Mouse (Mus musculus) MEL (cell line): ENCODE results near the gene Shq1. TPM values are rescaled to one million over a fixed set of nuclear protein-coding genes. Genes with fewer than 3 reads are reported as not detected.

Experiments
- DNase-seq: peaks from one replicate; pipeline ENCODE4 v3.0.0; 2011; ENCODE audit warnings: low read depth, low spot score
- H3K27ac ChIP-seq: 2 replicates; pipeline ENCODE4 v1.5.1; 2012; ENCODE audit warnings: low read depth, mild to moderate bottlenecking, control low read depth, low read length, moderate library complexity; ENCODE audit not compliant: control insufficient read depth
- H3K27me3 ChIP-seq, 2 experiments: fragments of 150-350 bp in 1 of 2; sonication (generic) in 1 of 2; 2 replicates each; pipeline ENCODE4 v1.6.1; 2012; ENCODE audit warnings: low read length in 2 of 2, mild to moderate bottlenecking in 2 of 2, improper control_type of control experiment in 1 of 2, moderate library complexity in 1 of 2; ENCODE audit not compliant: insufficient read depth in 2 of 2, control insufficient read depth in 1 of 2
- H3K36me3 ChIP-seq, 2 experiments: 2 replicates each; pipeline ENCODE4 v1.6.1; 2012 to 2014; ENCODE audit warnings: low read length in 2 of 2, improper control_type of control experiment in 1 of 2, inconsistent platforms in 1 of 2, mild to moderate bottlenecking in 1 of 2; ENCODE audit not compliant: insufficient read depth in 2 of 2, control insufficient read depth in 1 of 2
- H3K4me1 ChIP-seq, 2 experiments: fragments of 150-350 bp in 1 of 2; sonication (generic) in 1 of 2; 2 replicates each; pipeline ENCODE4 v1.6.1; 2012; ENCODE audit warnings: low read length in 2 of 2, improper control_type of control experiment in 1 of 2, mild to moderate bottlenecking in 1 of 2; ENCODE audit not compliant: insufficient read depth in 2 of 2, control insufficient read depth in 1 of 2
- H3K4me3 ChIP-seq, 2 experiments: fragments of 150-350 bp in 1 of 2; sonication (generic) in 1 of 2; 2 replicates each; pipeline ENCODE4 v1.5.1; 2012; ENCODE audit warnings: low read depth in 2 of 2, low read length in 2 of 2, mild to moderate bottlenecking in 2 of 2, moderate library complexity in 2 of 2, control low read depth in 1 of 2, improper control_type of control experiment in 1 of 2; ENCODE audit not compliant: control insufficient read depth in 1 of 2, insufficient read depth in 1 of 2
- H3K79me2 ChIP-seq: 2 replicates; pipeline ENCODE4 v1.6.1; 2012; ENCODE audit warnings: mild to moderate bottlenecking, low read length, moderate library complexity; ENCODE audit not compliant: control insufficient read depth, poor library complexity, insufficient read depth
- H3K9ac ChIP-seq: 2 replicates; pipeline ENCODE4 v1.6.1; 2012; ENCODE audit warnings: low read depth, mild to moderate bottlenecking, control low read depth, low read length, moderate library complexity; ENCODE audit not compliant: control insufficient read depth, poor library complexity, severe bottlenecking
- H3K9me3 ChIP-seq: fragments of 150-350 bp; sonication (generic); replicated peaks from 2 replicates; pipeline ENCODE4 v1.6.1; 2012; ENCODE audit warnings: mild to moderate bottlenecking, low read length, improper control_type of control experiment, moderate library complexity; ENCODE audit not compliant: insufficient read depth
- BHLHE40 ChIP-seq: IDR thresholded peaks from 2 replicates; pipeline ENCODE4 v1.6.1; 2012; ENCODE audit warnings: low read depth, mild to moderate bottlenecking, inconsistent platforms, low read length, improper control_type of control experiment, borderline replicate concordance
- CHD2 ChIP-seq: IDR thresholded peaks from 2 replicates; pipeline ENCODE4 v1.6.1; 2011; ENCODE audit warnings: low read length, improper control_type of control experiment
- E2F4 ChIP-seq: IDR thresholded peaks from 2 replicates; pipeline ENCODE4 v1.6.1; 2011; ENCODE audit warnings: low read depth, low read length, improper control_type of control experiment, borderline replicate concordance
- ELF1 ChIP-seq: IDR thresholded peaks from 2 replicates; pipeline ENCODE4 v1.6.1; 2014; ENCODE audit warnings: low read depth, mild to moderate bottlenecking, inconsistent platforms, low read length, improper control_type of control experiment, moderate library complexity
- EP300 ChIP-seq, 2 experiments: IDR thresholded peaks; 2 replicates each; pipeline ENCODE4 v1.6.1; 2011; ENCODE audit warnings: improper control_type of control experiment in 2 of 2, low read length in 2 of 2, low read depth in 1 of 2, mild to moderate bottlenecking in 1 of 2
- ETS1 ChIP-seq: IDR thresholded peaks from 2 replicates; pipeline ENCODE4 v1.6.1; 2012; ENCODE audit warnings: low read depth, mild to moderate bottlenecking, inconsistent platforms, low read length, improper control_type of control experiment, moderate library complexity
- GABPA ChIP-seq: IDR thresholded peaks from 2 replicates; pipeline ENCODE4 v1.6.1; 2012; ENCODE audit warnings: low read depth, mild to moderate bottlenecking, inconsistent platforms, low read length, improper control_type of control experiment, moderate library complexity
- MAFK ChIP-seq: IDR thresholded peaks from 2 replicates; pipeline ENCODE4 v1.6.1; 2011; ENCODE audit warnings: low read depth, mild to moderate bottlenecking, low read length, improper control_type of control experiment, borderline replicate concordance
- MAX ChIP-seq: IDR thresholded peaks from 2 replicates; pipeline ENCODE4 v1.6.1; 2011; ENCODE audit warnings: low read length, improper control_type of control experiment
- MXI1 ChIP-seq: IDR thresholded peaks from 2 replicates; pipeline ENCODE4 v1.6.1; 2011; ENCODE audit warnings: mild to moderate bottlenecking, low read depth, low read length, improper control_type of control experiment
- MYB ChIP-seq: IDR thresholded peaks from 2 replicates; pipeline ENCODE4 v1.6.1; 2011; ENCODE audit warnings: mild to moderate bottlenecking, low read depth, low read length, improper control_type of control experiment
- NELFE ChIP-seq: IDR thresholded peaks from 2 replicates; pipeline ENCODE4 v1.6.1; 2011; ENCODE audit warnings: low read depth, low read length, improper control_type of control experiment
- POLR2AphosphoS2 ChIP-seq: IDR thresholded peaks from 2 replicates; pipeline ENCODE4 v1.6.1; 2011; ENCODE audit warnings: low read length, improper control_type of control experiment
- RAD21 ChIP-seq: IDR thresholded peaks from 2 replicates; pipeline ENCODE4 v1.6.1; 2011; ENCODE audit warnings: mild to moderate bottlenecking, low read depth, low read length, improper control_type of control experiment
- SMC3 ChIP-seq: IDR thresholded peaks from 2 replicates; pipeline ENCODE4 v1.6.1; 2011; ENCODE audit warnings: low read depth, low read length, improper control_type of control experiment
- TAL1 ChIP-seq: IDR thresholded peaks from 2 replicates; pipeline ENCODE4 v1.6.1; 2012; ENCODE audit warnings: mild to moderate bottlenecking, inconsistent platforms, low read length, moderate library complexity, mixed read lengths
- TBP ChIP-seq: IDR thresholded peaks from 2 replicates; pipeline ENCODE4 v1.8.0; 2011; ENCODE audit warnings: low read depth, low read length, improper control_type of control experiment
- TCF12 ChIP-seq: IDR thresholded peaks from 2 replicates; pipeline ENCODE4 v1.6.1; 2014; ENCODE audit warnings: low read depth, mild to moderate bottlenecking, inconsistent platforms, low read length, improper control_type of control experiment, moderate library complexity
- USF1 ChIP-seq: IDR thresholded peaks from 2 replicates; pipeline ENCODE4 v1.6.1; 2014; ENCODE audit warnings: low read depth, mild to moderate bottlenecking, inconsistent platforms, low read length, improper control_type of control experiment, moderate library complexity
- USF2 ChIP-seq, 2 experiments: IDR thresholded peaks; 2 replicates each; pipeline ENCODE4 v1.6.1; 2011 to 2012; ENCODE audit warnings: improper control_type of control experiment in 2 of 2, low read length in 2 of 2, borderline replicate concordance in 1 of 2, inconsistent platforms in 1 of 2, low read depth in 1 of 2, mild to moderate bottlenecking in 1 of 2; ENCODE audit not compliant: insufficient read depth in 1 of 2
- ZC3H11A ChIP-seq: IDR thresholded peaks from 2 replicates; pipeline ENCODE4 v1.6.1; 2012; ENCODE audit warnings: low read depth, mild to moderate bottlenecking, inconsistent platforms, low read length, improper control_type of control experiment
- ZKSCAN1 ChIP-seq: IDR thresholded peaks from 2 replicates; pipeline ENCODE4 v1.6.1; 2012; ENCODE audit warnings: low read depth, mild to moderate bottlenecking, inconsistent platforms, low read length, improper control_type of control experiment, moderate library complexity
- ZMIZ1 ChIP-seq: IDR thresholded peaks from 2 replicates; pipeline ENCODE4 v1.6.1; 2012; ENCODE audit warnings: low read depth, mild to moderate bottlenecking, inconsistent platforms, low read length, improper control_type of control experiment, moderate library complexity
- ZNF384 ChIP-seq: IDR thresholded peaks from 2 replicates; pipeline ENCODE4 v1.6.1; 2012; ENCODE audit warnings: low read depth, mild to moderate bottlenecking, inconsistent platforms, low read length, improper control_type of control experiment
- polyA plus RNA-seq, 2 experiments: library from polyadenylated mRNA; stranded (reverse) in 1 of 2; unstranded in 1 of 2; fragments of >175 nt in 1 of 2; fragments of >200 nt in 1 of 2; gene quantifications; 2 replicates each; pipeline versions ENCODE4 v1.2.1 to v1.2.4; 2012; ENCODE audit warnings: low replicate concordance in 2 of 2, low read depth in 1 of 2; ENCODE audit not compliant: insufficient read length in 2 of 2, insufficient read depth in 1 of 2, missing spikeins in 1 of 2
- total RNA-seq: library from RNA; depleted of rRNA; stranded (reverse); fragments of 300-350 nt; gene quantifications from 2 replicates; pipeline ENCODE4 v1.2.3, GENCODE M21; 2012

The Shq1 gene
- total and polyA plus RNA-seq, 3 experiments = 20.2 to 23.5 TPM; not detected in 1

GRCm38 (mm10) chr6:100704574-100705365, 33.8 kb upstream of the Shq1 start, which contains the start of gene Gxylt2 (continued):
- no peak for TF ChIP-seq CHD2
- TF ChIP-seq ZMIZ1 = no peak
- TF ChIP-seq, all 39 proteins: peak for 0

GRCm38 (mm10) chr6:100704197-100704573, 33.2 kb upstream of the Shq1 start:
- peaks cover 3 to 18% of the 10 kb centered on the region in 2 experiments; a peak in 3 of 4 replicates for H3K4me1 ChIP-seq
- no peak for DNase-seq
- no peaks in the 10 kb centered on the region for H3K79me2 ChIP-seq
- H3K36me3 ChIP-seq = peaks cover 0 to 15% of the 10 kb centered on the region in 2 experiments; a peak in 2 of 4 replicates
- TF ChIP-seq POLR2AphosphoS2 = no peak
- TF ChIP-seq CHD2 = no peak
- no peak for TF ChIP-seq USF1
- TF ChIP-seq TCF12 = no peak
- TF ChIP-seq ELF1 = no peak
- peaks cover 0 to 3% of the 10 kb centered on the region in 2 experiments; a peak in 1 of 4 replicates for H3K27me3 ChIP-seq
- H3K9ac ChIP-seq = no peak overlapping the region
- H3K27ac ChIP-seq = no peak overlapping the region
- H3K4me3 ChIP-seq = no peak overlapping the region
- H3K9me3 ChIP-seq = no peaks in the 10 kb centered on the region

GRCm38 (mm10) chr6:100700774-100701173, 29.8 kb upstream of the Shq1 start:
- Histone ChIP-seq H3K4me3 (no peak overlapping the region), H3K27me3 (peaks cover 3 to 4% of the 10 kb centered on the region in 2 experiments; a peak in 2 of 4 replicates), H3K36me3 (no peaks in the 10 kb centered on the region), H3K9ac (no peak overlapping the region), H3K79me2 (no peaks in the 10 kb centered on the region), H3K27ac (no peak overlapping the region), H3K4me1 (no peaks in the 10 kb centered on the region), H3K9me3 (no peaks in the 10 kb centered on the region)
- TF ChIP-seq ELF1 (no peak), SMC3 (no peak), ZKSCAN1 (no peak), EP300 (IDR thresholded peaks at IDR 0.05; ENCODE audit: low read depth in 1 of 2, low read length in 2 of 2) (no peak), BHLHE40 (no peak), ZNF384 (no peak), E2F4 (no peak), TBP (no peak), GABPA (no peak), TCF12 (no peak), ZC3H11A (no peak), RAD21 (no peak), TAL1 (no peak), MXI1 (no peak), NELFE (no peak), MYB (no peak), MAX (no peak), USF2 (IDR thresholded peaks at IDR 0.05; ENCODE audit: borderline replicate concordance in 1 of 2, insufficient read depth in 1 of 2, low read depth in 1 of 2, low read length in 2 of 2) (no peak), ETS1 (no peak), MAFK (no peak)
- no peak for DNase-seq
